Mouse (Mus musculus) forebrain, postnatal 0 days (tissue): ENCODE data around the gene Limd1. TPM values are rescaled to one million over a fixed set of nuclear protein-coding genes. Genes with fewer than 3 reads are reported as not detected.

Experiments
- ATAC-seq: fragments of 200-750 bp; cut with Nextera tagmentation; 2 replicates; pipeline ENCODE4 v1.8.0; 2017; ENCODE audit warnings: mild to moderate bottlenecking, moderate library complexity
- DNase-seq: peaks from one replicate; pipeline ENCODE4 v3.0.0-alpha.2; 2015
- H3K27ac ChIP-seq: fragments of 300-500 bp; sonication (generic); 2 replicates; pipeline ENCODE4 v1.5.1; 2014; ENCODE audit warnings: low read depth, mild to moderate bottlenecking, antibody characterized with exemption, low read length, moderate library complexity, mixed read lengths
- H3K27me3 ChIP-seq: fragments of 300-500 bp; sonication (generic); 2 replicates; pipeline ENCODE4 v1.6.1; 2014; ENCODE audit warnings: mild to moderate bottlenecking, low read length, mixed read lengths; ENCODE audit not compliant: insufficient read depth
- H3K36me3 ChIP-seq: fragments of 300-500 bp; sonication (generic); 2 replicates; pipeline ENCODE4 v1.6.1; 2014; ENCODE audit warnings: mild to moderate bottlenecking, moderate library complexity; ENCODE audit not compliant: insufficient read depth
- H3K4me1 ChIP-seq: fragments of 300-500 bp; sonication (generic); 2 replicates; pipeline ENCODE4 v1.6.1; 2014; ENCODE audit warnings: antibody characterized with exemption; ENCODE audit not compliant: insufficient read depth
- H3K4me2 ChIP-seq: fragments of 300-500 bp; sonication (generic); 2 replicates; pipeline ENCODE4 v1.6.1; 2014; ENCODE audit warnings: low read depth, mild to moderate bottlenecking, moderate library complexity
- H3K4me3 ChIP-seq: fragments of 300-500 bp; sonication (generic); 2 replicates; pipeline ENCODE4 v1.5.1; 2014; ENCODE audit warnings: low read depth, low read length, mixed read lengths
- H3K9ac ChIP-seq: fragments of 300-500 bp; sonication (generic); 2 replicates; pipeline ENCODE4 v1.6.1; 2014; ENCODE audit warnings: mild to moderate bottlenecking
- H3K9me3 ChIP-seq: fragments of 300-500 bp; sonication (generic); 2 replicates; pipeline ENCODE4 v1.6.1; 2016; ENCODE audit warnings: low read length
- CTCF ChIP-seq: sonication (generic); IDR thresholded peaks from 2 replicates; pipeline ENCODE4 v1.5.1; 2016; ENCODE audit warnings: antibody characterized with exemption, control low read depth, low read depth
- WGBS: fragments of 180-500 bp; shearing (Covaris S2); extraction: QIAGEN DNeasy Blood & Tissue Kit; methylation state at CpG from one replicate; pipeline ENCODE4 v1.1.7; 2014; 5-methylcytosine and 5-hydroxymethylcytosine counted together
- polyA plus RNA-seq: library from polyadenylated mRNA; unstranded; fragments of >200 nt; fragmentation: Nextera tagmentation; extraction: Ambion mirVana; gene quantifications from 2 replicates; pipeline ENCODE4 v1.2.1, GENCODE M21; 2015
- total RNA-seq: library from RNA; depleted of rRNA; stranded (reverse); fragments of >200 nt; gene quantifications from 2 replicates; pipeline ENCODE4 v1.2.3, GENCODE M21; 2014

Gene Limd1
- total and polyA plus RNA-seq, 2 experiments from 2014 or later = 9.1 to 23.8 TPM

- ATAC-seq (no peak), DNase-seq (no peak)
- H3K4me1 ChIP-seq = 0 out of 2 replicates have a peak, but pooled peaks cover 3% of the 10 kb centered on the region
- no peaks in the 10 kb centered on the region for H3K27me3 ChIP-seq
- TF ChIP-seq CTCF = no peak
- no peak overlapping the region for H3K27ac ChIP-seq
- no peak overlapping the region for H3K4me2 ChIP-seq
- H3K9ac ChIP-seq = no peak overlapping the region
- no peak overlapping the region for H3K4me3 ChIP-seq
- no peaks in the 10 kb centered on the region for H3K36me3 ChIP-seq
- WGBS = 96% methylated on average over 1 of the region's 1 CpGs
- H3K9me3 ChIP-seq = no peaks in the 10 kb centered on the region
Measured at GRCm38 (mm10) chr9:123483598-123483997, 5.1 kb downstream of the Limd1 start.

GRCm38 (mm10) chr9:123484830-123485229 is 6.3 kb downstream of the Limd1 start:
- TF ChIP-seq CTCF = no peak
- Histone ChIP-seq H3K4me1 (no peaks in the 10 kb centered on the region), H3K9me3 (no peaks in the 10 kb centered on the region), H3K27me3 (no peaks in the 10 kb centered on the region), H3K9ac (no peak overlapping the region), H3K4me3 (no peak overlapping the region), H3K27ac (no peak overlapping the region), H3K36me3 (no peaks in the 10 kb centered on the region), H3K4me2 (no peak overlapping the region)
- DNase-seq = no peak
- no peak for ATAC-seq
- whole genome bisulfite sequencing = 95% methylated on average over 3 of the region's 3 CpGs

GRCm38 (mm10) chr9:123485561-123485960 is 7.1 kb downstream of the Limd1 start:
- Histone ChIP-seq H3K4me2 (no peak overlapping the region), H3K27ac (no peak overlapping the region), H3K9me3 (no peaks in the 10 kb centered on the region), H3K4me3 (no peak overlapping the region), H3K9ac (no peak overlapping the region), H3K4me1 (no peaks in the 10 kb centered on the region), H3K36me3 (no peaks in the 10 kb centered on the region), H3K27me3 (no peaks in the 10 kb centered on the region)
- no peak for TF ChIP-seq CTCF
- ATAC-seq (no peak), DNase-seq (no peak)
- 91% methylated on average over 4 of the region's 4 CpGs for WGBS

- DNase-seq (no peak), ATAC-seq (no peak)
- Histone ChIP-seq H3K27ac (no peak overlapping the region), H3K9ac (no peak overlapping the region), H3K36me3 (no peaks in the 10 kb centered on the region), H3K4me1 (no peaks in the 10 kb centered on the region), H3K27me3 (no peaks in the 10 kb centered on the region), H3K4me2 (no peak overlapping the region), H3K4me3 (no peak overlapping the region), H3K9me3 (no peaks in the 10 kb centered on the region)
- TF ChIP-seq CTCF = no peak
- 85% methylated on average over 3 of the region's 3 CpGs for WGBS
Measured at GRCm38 (mm10) chr9:123486635-123487034, 8.1 kb downstream of the Limd1 start.

- Histone ChIP-seq H3K4me2 (no peak overlapping the region), H3K4me3 (no peak overlapping the region), H3K27me3 (no peaks in the 10 kb centered on the region), H3K4me1 (no peaks in the 10 kb centered on the region), H3K9ac (no peak overlapping the region), H3K9me3 (no peaks in the 10 kb centered on the region), H3K36me3 (no peaks in the 10 kb centered on the region), H3K27ac (no peak overlapping the region)
- WGBS = 77% methylated on average over 2 of the region's 2 CpGs
- TF ChIP-seq CTCF = no peak
- ATAC-seq (no peak), DNase-seq (no peak)
Measured at GRCm38 (mm10) chr9:123489073-123489472, 10.6 kb downstream of the Limd1 start.

GRCm38 (mm10) chr9:123489727-123490343 is 11.3 kb downstream of the Limd1 start:
- no peak overlapping the region for H3K4me2 ChIP-seq
- no peak overlapping the region for H3K9ac ChIP-seq
- H3K4me1 ChIP-seq = no peaks in the 10 kb centered on the region
- no peak overlapping the region for H3K4me3 ChIP-seq
- no peak overlapping the region for H3K27ac ChIP-seq
- no peak for ATAC-seq
- WGBS = 76% methylated on average over 9 of the region's 9 CpGs
- no peaks in the 10 kb centered on the region for H3K36me3 ChIP-seq
- no peaks in the 10 kb centered on the region for H3K9me3 ChIP-seq
- H3K27me3 ChIP-seq = no peaks in the 10 kb centered on the region
- no peak for TF ChIP-seq CTCF
- DNase-seq = no peak

- no peaks in the 10 kb centered on the region for H3K27me3 ChIP-seq
- H3K4me2 ChIP-seq = no peak overlapping the region
- no peaks in the 10 kb centered on the region for H3K4me1 ChIP-seq
- H3K9ac ChIP-seq = no peak overlapping the region
- 70% methylated on average over 5 of the region's 5 CpGs for WGBS
- no peak for TF ChIP-seq CTCF
- no peak overlapping the region for H3K27ac ChIP-seq
- no peaks in the 10 kb centered on the region for H3K36me3 ChIP-seq
- no peak overlapping the region for H3K4me3 ChIP-seq
- no peak for DNase-seq
- ATAC-seq = no peak
- H3K9me3 ChIP-seq = no peaks in the 10 kb centered on the region
Measured at GRCm38 (mm10) chr9:123490930-123491329, 12.4 kb downstream of the Limd1 start.
